Mouse (Mus musculus): ENCODE measurements at regions not wholly inside any gene's neighbourhood (a gene's known extent, or its start where the extent isn't known, plus 50 kb on each side); places are given as distances from the start of the nearest gene placed in this dataset.
A peak's percentile ranks its signal among the peaks of the same experiment; 100 is the strongest.

GRCm38 (mm10) chr9:43924795-43925194, 118.4 kb upstream of the Thy1 start:
- TF ChIP-seq CTCF (IDR thresholded peaks at IDR 0.05 in 2 of 3, conservative IDR thresholded peaks at IDR 0.05 in 1 of 3; ENCODE audit: control insufficient read depth in 1 of 3, insufficient read depth in 1 of 3, low read depth in 2 of 3, low read length in 3 of 3, poor library complexity in 1 of 3, severe bottlenecking in 1 of 3) = peak; percentile 39 to 75 (median 42)
- no peak for TF ChIP-seq MXI1 (IDR thresholded peaks at IDR 0.05; ENCODE audit: low read depth, low read length)
- TF ChIP-seq NRF1 (IDR thresholded peaks at IDR 0.05; ENCODE audit: insufficient read depth, low read depth, low read length, poor library complexity, severe bottlenecking) = no peak
- no peak for TF ChIP-seq MYC (IDR thresholded peaks at IDR 0.05; ENCODE audit: low read depth, low read length)
- TF ChIP-seq POLR2A (IDR thresholded peaks at IDR 0.05; ENCODE audit: control insufficient read depth in 1 of 2, insufficient read depth in 1 of 2, low read depth in 1 of 2, low read length in 2 of 2, poor library complexity in 1 of 2) = no peak
- no peak for TF ChIP-seq TAL1 (IDR thresholded peaks at IDR 0.05; ENCODE audit: low read length)
- TF ChIP-seq RCOR1 (IDR thresholded peaks at IDR 0.05; ENCODE audit: low read depth, low read length) = no peak
- peak; percentile 12 for TF ChIP-seq RAD21 (IDR thresholded peaks at IDR 0.05; ENCODE audit: low read depth, low read length)
- TF ChIP-seq KAT2A (conservative IDR thresholded peaks at IDR 0.05; ENCODE audit: low read depth, low read length) = no peak
- no peak for TF ChIP-seq TCF12 (IDR thresholded peaks at IDR 0.05; ENCODE audit: low read depth, low read length)
- TF ChIP-seq MEF2A (IDR thresholded peaks at IDR 0.05; ENCODE audit: extremely low read depth, insufficient replicate concordance, low read depth, low read length, poor library complexity, severe bottlenecking) = no peak
- no peak for TF ChIP-seq CHD1 (IDR thresholded peaks at IDR 0.05; ENCODE audit: low read depth, low read length)
